Mouse (Mus musculus) MEL (cell line): ENCODE data around the gene Agt. TPM values are rescaled to one million over a fixed set of nuclear protein-coding genes. Genes with fewer than 3 reads are reported as not detected.

ENCODE experiments used
- DNase-seq: peaks from one replicate; pipeline ENCODE4 v3.0.0; 2011; ENCODE audit warnings: low read depth, low spot score
- H3K27ac ChIP-seq: 2 replicates; pipeline ENCODE4 v1.5.1; 2012; ENCODE audit warnings: low read depth, mild to moderate bottlenecking, control low read depth, low read length, moderate library complexity; ENCODE audit not compliant: control insufficient read depth
- H3K27me3 ChIP-seq, 2 experiments: fragments of 150-350 bp in 1 of 2; sonication (generic) in 1 of 2; 2 replicates each; pipeline ENCODE4 v1.6.1; 2012; ENCODE audit warnings: low read length in 2 of 2, mild to moderate bottlenecking in 2 of 2, improper control_type of control experiment in 1 of 2, moderate library complexity in 1 of 2; ENCODE audit not compliant: insufficient read depth in 2 of 2, control insufficient read depth in 1 of 2
- H3K36me3 ChIP-seq, 2 experiments: 2 replicates each; pipeline ENCODE4 v1.6.1; 2012 to 2014; ENCODE audit warnings: low read length in 2 of 2, improper control_type of control experiment in 1 of 2, inconsistent platforms in 1 of 2, mild to moderate bottlenecking in 1 of 2; ENCODE audit not compliant: insufficient read depth in 2 of 2, control insufficient read depth in 1 of 2
- H3K4me1 ChIP-seq, 2 experiments: fragments of 150-350 bp in 1 of 2; sonication (generic) in 1 of 2; 2 replicates each; pipeline ENCODE4 v1.6.1; 2012; ENCODE audit warnings: low read length in 2 of 2, improper control_type of control experiment in 1 of 2, mild to moderate bottlenecking in 1 of 2; ENCODE audit not compliant: insufficient read depth in 2 of 2, control insufficient read depth in 1 of 2
- H3K4me3 ChIP-seq, 2 experiments: fragments of 150-350 bp in 1 of 2; sonication (generic) in 1 of 2; 2 replicates each; pipeline ENCODE4 v1.5.1; 2012; ENCODE audit warnings: low read depth in 2 of 2, low read length in 2 of 2, mild to moderate bottlenecking in 2 of 2, moderate library complexity in 2 of 2, control low read depth in 1 of 2, improper control_type of control experiment in 1 of 2; ENCODE audit not compliant: control insufficient read depth in 1 of 2, insufficient read depth in 1 of 2
- H3K79me2 ChIP-seq: 2 replicates; pipeline ENCODE4 v1.6.1; 2012; ENCODE audit warnings: mild to moderate bottlenecking, low read length, moderate library complexity; ENCODE audit not compliant: control insufficient read depth, poor library complexity, insufficient read depth
- H3K9ac ChIP-seq: 2 replicates; pipeline ENCODE4 v1.6.1; 2012; ENCODE audit warnings: low read depth, mild to moderate bottlenecking, control low read depth, low read length, moderate library complexity; ENCODE audit not compliant: control insufficient read depth, poor library complexity, severe bottlenecking
- H3K9me3 ChIP-seq: fragments of 150-350 bp; sonication (generic); replicated peaks from 2 replicates; pipeline ENCODE4 v1.6.1; 2012; ENCODE audit warnings: mild to moderate bottlenecking, low read length, improper control_type of control experiment, moderate library complexity; ENCODE audit not compliant: insufficient read depth
- BHLHE40 ChIP-seq: IDR thresholded peaks from 2 replicates; pipeline ENCODE4 v1.6.1; 2012; ENCODE audit warnings: low read depth, mild to moderate bottlenecking, inconsistent platforms, low read length, improper control_type of control experiment, borderline replicate concordance
- CHD1 ChIP-seq: IDR thresholded peaks from 2 replicates; pipeline ENCODE4 v1.6.1; 2012; ENCODE audit warnings: low read depth, mild to moderate bottlenecking, inconsistent platforms, low read length, improper control_type of control experiment
- CHD2 ChIP-seq: IDR thresholded peaks from 2 replicates; pipeline ENCODE4 v1.6.1; 2011; ENCODE audit warnings: low read length, improper control_type of control experiment
- CTCF ChIP-seq, 3 experiments: IDR thresholded peaks in 2 of 3; conservative IDR thresholded peaks in 1 of 3; 2 replicates each; pipeline ENCODE4 v1.5.1; 2011 to 2012; ENCODE audit warnings: low read length in 3 of 3, low read depth in 2 of 3, mild to moderate bottlenecking in 2 of 3, improper control_type of control experiment in 1 of 3, inconsistent platforms in 1 of 3, mixed read lengths in 1 of 3, moderate library complexity in 1 of 3; ENCODE audit not compliant: control insufficient read depth in 1 of 3, insufficient read depth in 1 of 3, poor library complexity in 1 of 3, severe bottlenecking in 1 of 3
- ELF1 ChIP-seq: IDR thresholded peaks from 2 replicates; pipeline ENCODE4 v1.6.1; 2014; ENCODE audit warnings: low read depth, mild to moderate bottlenecking, inconsistent platforms, low read length, improper control_type of control experiment, moderate library complexity
- EP300 ChIP-seq, 2 experiments: IDR thresholded peaks; 2 replicates each; pipeline ENCODE4 v1.6.1; 2011; ENCODE audit warnings: improper control_type of control experiment in 2 of 2, low read length in 2 of 2, low read depth in 1 of 2, mild to moderate bottlenecking in 1 of 2
- ETS1 ChIP-seq: IDR thresholded peaks from 2 replicates; pipeline ENCODE4 v1.6.1; 2012; ENCODE audit warnings: low read depth, mild to moderate bottlenecking, inconsistent platforms, low read length, improper control_type of control experiment, moderate library complexity
- GABPA ChIP-seq: IDR thresholded peaks from 2 replicates; pipeline ENCODE4 v1.6.1; 2012; ENCODE audit warnings: low read depth, mild to moderate bottlenecking, inconsistent platforms, low read length, improper control_type of control experiment, moderate library complexity
- HCFC1 ChIP-seq: IDR thresholded peaks from 2 replicates; pipeline ENCODE4 v1.6.1; 2012; ENCODE audit warnings: low read depth, mild to moderate bottlenecking, inconsistent platforms, low read length, improper control_type of control experiment, moderate library complexity
- JUND ChIP-seq: IDR thresholded peaks from 2 replicates; pipeline ENCODE4 v1.6.1; 2011; ENCODE audit warnings: low read depth, mild to moderate bottlenecking, improper control_type of control experiment, low read length
- KAT2A ChIP-seq: conservative IDR thresholded peaks from 2 replicates; pipeline ENCODE4 v1.6.1; 2012; ENCODE audit warnings: low read depth, low read length, improper control_type of control experiment, inconsistent platforms
- MAFK ChIP-seq: IDR thresholded peaks from 2 replicates; pipeline ENCODE4 v1.6.1; 2011; ENCODE audit warnings: low read depth, mild to moderate bottlenecking, low read length, improper control_type of control experiment, borderline replicate concordance
- MAX ChIP-seq: IDR thresholded peaks from 2 replicates; pipeline ENCODE4 v1.6.1; 2011; ENCODE audit warnings: low read length, improper control_type of control experiment
- MAZ ChIP-seq: IDR thresholded peaks from 2 replicates; pipeline ENCODE4 v1.6.1; 2012; ENCODE audit warnings: low read depth, mild to moderate bottlenecking, inconsistent platforms, low read length, improper control_type of control experiment
- MEF2A ChIP-seq: IDR thresholded peaks from 2 replicates; pipeline ENCODE4 v1.6.1; 2014; ENCODE audit warnings: low read depth, mild to moderate bottlenecking, inconsistent platforms, low read length, improper control_type of control experiment; ENCODE audit not compliant: poor library complexity, insufficient replicate concordance, severe bottlenecking; ENCODE audit errors: extremely low read depth
- MXI1 ChIP-seq: IDR thresholded peaks from 2 replicates; pipeline ENCODE4 v1.6.1; 2011; ENCODE audit warnings: mild to moderate bottlenecking, low read depth, low read length, improper control_type of control experiment
- MYB ChIP-seq: IDR thresholded peaks from 2 replicates; pipeline ENCODE4 v1.6.1; 2011; ENCODE audit warnings: mild to moderate bottlenecking, low read depth, low read length, improper control_type of control experiment
- MYC ChIP-seq: IDR thresholded peaks from 2 replicates; pipeline ENCODE4 v1.6.1; 2011; ENCODE audit warnings: low read depth, mild to moderate bottlenecking, low read length, improper control_type of control experiment, moderate library complexity
- NRF1 ChIP-seq: IDR thresholded peaks from 2 replicates; pipeline ENCODE4 v1.6.1; 2014; ENCODE audit warnings: low read depth, mild to moderate bottlenecking, inconsistent platforms, low read length, improper control_type of control experiment, moderate library complexity; ENCODE audit not compliant: poor library complexity, insufficient read depth, severe bottlenecking
- POLR2A ChIP-seq, 2 experiments: IDR thresholded peaks; 2 replicates each; pipeline ENCODE4 v1.6.1; 2011 to 2012; ENCODE audit warnings: low read length in 2 of 2, mild to moderate bottlenecking in 2 of 2, control low read depth in 1 of 2, improper control_type of control experiment in 1 of 2, low read depth in 1 of 2, moderate library complexity in 1 of 2; ENCODE audit not compliant: control insufficient read depth in 1 of 2, insufficient read depth in 1 of 2, poor library complexity in 1 of 2
- POLR2AphosphoS2 ChIP-seq: IDR thresholded peaks from 2 replicates; pipeline ENCODE4 v1.6.1; 2011; ENCODE audit warnings: low read length, improper control_type of control experiment
- POLR2AphosphoS5 ChIP-seq: IDR thresholded peaks from 2 replicates; pipeline ENCODE4 v1.6.1; 2012; ENCODE audit warnings: low read depth, borderline replicate concordance, mild to moderate bottlenecking, inconsistent platforms, low read length, moderate library complexity, mixed read lengths
- RAD21 ChIP-seq: IDR thresholded peaks from 2 replicates; pipeline ENCODE4 v1.6.1; 2011; ENCODE audit warnings: mild to moderate bottlenecking, low read depth, low read length, improper control_type of control experiment
- RCOR1 ChIP-seq: IDR thresholded peaks from 2 replicates; pipeline ENCODE4 v1.6.1; 2012; ENCODE audit warnings: low read depth, mild to moderate bottlenecking, inconsistent platforms, low read length, improper control_type of control experiment
- SIN3A ChIP-seq: IDR thresholded peaks from 2 replicates; pipeline ENCODE4 v1.6.1; 2012; ENCODE audit warnings: low read length, improper control_type of control experiment, inconsistent platforms
- SMC3 ChIP-seq: IDR thresholded peaks from 2 replicates; pipeline ENCODE4 v1.6.1; 2011; ENCODE audit warnings: low read depth, low read length, improper control_type of control experiment
- TAL1 ChIP-seq: IDR thresholded peaks from 2 replicates; pipeline ENCODE4 v1.6.1; 2012; ENCODE audit warnings: mild to moderate bottlenecking, inconsistent platforms, low read length, moderate library complexity, mixed read lengths
- TBP ChIP-seq: IDR thresholded peaks from 2 replicates; pipeline ENCODE4 v1.8.0; 2011; ENCODE audit warnings: low read depth, low read length, improper control_type of control experiment
- TCF12 ChIP-seq: IDR thresholded peaks from 2 replicates; pipeline ENCODE4 v1.6.1; 2014; ENCODE audit warnings: low read depth, mild to moderate bottlenecking, inconsistent platforms, low read length, improper control_type of control experiment, moderate library complexity
- UBTF ChIP-seq: IDR thresholded peaks from 2 replicates; pipeline ENCODE4 v1.6.1; 2012; ENCODE audit warnings: low read depth, mild to moderate bottlenecking, inconsistent platforms, low read length, improper control_type of control experiment, moderate library complexity, borderline replicate concordance; ENCODE audit not compliant: insufficient read depth
- USF1 ChIP-seq: IDR thresholded peaks from 2 replicates; pipeline ENCODE4 v1.6.1; 2014; ENCODE audit warnings: low read depth, mild to moderate bottlenecking, inconsistent platforms, low read length, improper control_type of control experiment, moderate library complexity
- USF2 ChIP-seq, 2 experiments: IDR thresholded peaks; 2 replicates each; pipeline ENCODE4 v1.6.1; 2011 to 2012; ENCODE audit warnings: improper control_type of control experiment in 2 of 2, low read length in 2 of 2, borderline replicate concordance in 1 of 2, inconsistent platforms in 1 of 2, low read depth in 1 of 2, mild to moderate bottlenecking in 1 of 2; ENCODE audit not compliant: insufficient read depth in 1 of 2
- ZKSCAN1 ChIP-seq: IDR thresholded peaks from 2 replicates; pipeline ENCODE4 v1.6.1; 2012; ENCODE audit warnings: low read depth, mild to moderate bottlenecking, inconsistent platforms, low read length, improper control_type of control experiment, moderate library complexity
- ZMIZ1 ChIP-seq: IDR thresholded peaks from 2 replicates; pipeline ENCODE4 v1.6.1; 2012; ENCODE audit warnings: low read depth, mild to moderate bottlenecking, inconsistent platforms, low read length, improper control_type of control experiment, moderate library complexity
- ZNF384 ChIP-seq: IDR thresholded peaks from 2 replicates; pipeline ENCODE4 v1.6.1; 2012; ENCODE audit warnings: low read depth, mild to moderate bottlenecking, inconsistent platforms, low read length, improper control_type of control experiment
- polyA plus RNA-seq, 2 experiments: library from polyadenylated mRNA; stranded (reverse) in 1 of 2; unstranded in 1 of 2; fragments of >175 nt in 1 of 2; fragments of >200 nt in 1 of 2; gene quantifications; 2 replicates each; pipeline versions ENCODE4 v1.2.1 to v1.2.4; 2012; ENCODE audit warnings: low replicate concordance in 2 of 2, low read depth in 1 of 2; ENCODE audit not compliant: insufficient read length in 2 of 2, insufficient read depth in 1 of 2, missing spikeins in 1 of 2
- total RNA-seq: library from RNA; depleted of rRNA; stranded (reverse); fragments of 300-350 nt; gene quantifications from 2 replicates; pipeline ENCODE4 v1.2.3, GENCODE M21; 2012

Gene Agt
- total and polyA plus RNA-seq, 3 experiments: not detected

DNA sequence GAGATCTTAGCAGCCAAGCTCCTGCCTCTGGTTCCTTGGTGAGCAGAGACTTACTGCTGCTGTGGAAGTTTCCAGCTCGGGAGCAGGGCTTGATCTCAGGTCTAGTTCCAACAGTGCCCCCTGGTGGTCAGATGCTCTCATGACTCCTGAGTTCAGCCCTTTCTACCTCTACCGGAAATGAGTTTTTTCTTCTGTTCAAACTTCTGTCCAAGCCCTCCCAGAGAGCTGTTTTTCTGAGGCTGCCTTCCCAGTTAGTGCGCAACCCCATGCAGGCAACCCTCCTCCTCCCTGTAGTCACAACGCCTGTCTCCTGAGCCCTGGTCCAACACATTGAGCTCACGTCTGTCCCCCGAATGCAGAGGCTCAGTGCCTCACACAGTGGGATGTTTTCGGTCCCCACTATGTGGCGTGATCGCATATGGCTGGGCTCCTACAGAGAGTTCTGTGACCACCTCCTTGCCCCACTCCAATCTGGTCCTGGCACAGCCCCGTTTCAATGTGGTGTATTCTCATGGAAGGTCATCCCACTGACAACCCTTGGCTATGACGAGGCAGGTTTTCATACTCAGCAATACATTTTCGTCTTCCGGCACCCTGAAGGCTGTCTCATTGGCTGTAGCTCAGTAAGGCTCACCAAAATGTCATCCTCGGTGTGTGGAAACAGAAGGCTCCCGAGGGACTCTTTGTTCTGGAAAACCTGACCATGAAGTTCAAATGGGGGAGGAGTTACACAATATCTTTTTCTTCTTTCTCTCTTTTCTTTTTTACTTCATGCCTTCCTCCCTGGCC is 4.2 kb upstream of the Agt start:
- Histone ChIP-seq H3K4me3 (peak overlapping the region; percentile 48 to 69), H3K9me3 (no peaks in the 10 kb centered on the region), H3K9ac (peak overlapping the region; percentile 52), H3K27ac (peak overlapping the region; percentile 23; the same call in 1 of the 2 replicates), H3K4me1 (peaks cover 0 to 4% of the 10 kb centered on the region in 2 experiments; a peak in 3 of 4 replicates), H3K36me3 (no peaks in the 10 kb centered on the region), H3K79me2 (no peaks in the 10 kb centered on the region), H3K27me3 (no peaks in the 10 kb centered on the region)
- DNase-seq: peak; percentile 93
- TF ChIP-seq TAL1 (no peak), HCFC1 (no peak), MYB (no peak), RAD21 (peak; percentile 78), KAT2A (no peak), ZMIZ1 (no peak), POLR2AphosphoS2 (no peak), BHLHE40 (0 out of 2 replicates have a peak, but pooled peaks have one; percentile 29), POLR2AphosphoS5 (no peak), ZKSCAN1 (peak; percentile 88; the same call in 1 of the 2 replicates), UBTF (no peak), SMC3 (peak; percentile 78), MAZ (no peak; the same call in 1 of the 2 replicates), MYC (peak; percentile 63; the same call in 1 of the 2 replicates), MEF2A (no peak), TBP (no peak), NRF1 (peak; percentile 11; the same call in 1 of the 2 replicates), JUND (no peak), CTCF (IDR thresholded peaks at IDR 0.05 in 2 of 3, conservative IDR thresholded peaks at IDR 0.05 in 1 of 3; ENCODE audit: control insufficient read depth in 1 of 3, insufficient read depth in 1 of 3, low read depth in 2 of 3, low read length in 3 of 3, poor library complexity in 1 of 3, severe bottlenecking in 1 of 3) (peak; percentile 84 to 94 (median 86)), USF2 (IDR thresholded peaks at IDR 0.05; ENCODE audit: borderline replicate concordance in 1 of 2, insufficient read depth in 1 of 2, low read depth in 1 of 2, low read length in 2 of 2) (no peak), MAX (peak; percentile 18; the same call in 1 of the 2 replicates), GABPA (no peak), SIN3A (no peak; the same call in 1 of the 2 replicates), RCOR1 (no peak), ETS1 (no peak), POLR2A (IDR thresholded peaks at IDR 0.05; ENCODE audit: control insufficient read depth in 1 of 2, insufficient read depth in 1 of 2, low read depth in 1 of 2, low read length in 2 of 2, poor library complexity in 1 of 2) (peak in 1 of 2 experiments; percentile 57; a peak in 1 of 4 replicates), MXI1 (no peak), CHD1 (no peak), EP300 (IDR thresholded peaks at IDR 0.05; ENCODE audit: low read depth in 1 of 2, low read length in 2 of 2) (no peak), CHD2 (no peak), ZNF384 (peak; percentile 89), ELF1 (peak; percentile 38; the same call in 1 of the 2 replicates), MAFK (no peak), USF1 (no peak), TCF12 (no peak)
